Mouse (Mus musculus) CH12.LX (cell line): ENCODE data around the gene Btbd1.

Experiments used
- CTCF ChIP-seq, 2 experiments: IDR thresholded peaks in 1 of 2; conservative IDR thresholded peaks in 1 of 2; 2 replicates each; pipeline ENCODE4 v1.5.1; 2011 to 2012; ENCODE audit warnings: low read depth in 2 of 2, low read length in 2 of 2, improper control_type of control experiment in 1 of 2, inconsistent platforms in 1 of 2, mild to moderate bottlenecking in 1 of 2, moderate library complexity in 1 of 2
- E2F4 ChIP-seq: IDR thresholded peaks from 2 replicates; pipeline ENCODE4 v1.6.1; 2011; ENCODE audit warnings: low read depth, low read length, improper control_type of control experiment; ENCODE audit not compliant: insufficient replicate concordance
- POLR2AphosphoS2 ChIP-seq: IDR thresholded peaks from 2 replicates; pipeline ENCODE4 v1.6.1; 2011; ENCODE audit warnings: low read depth, low read length, improper control_type of control experiment
- ZNF384 ChIP-seq: IDR thresholded peaks from 2 replicates; pipeline ENCODE4 v1.6.1; 2012; ENCODE audit warnings: low read depth, low read length, improper control_type of control experiment, inconsistent platforms

DNA sequence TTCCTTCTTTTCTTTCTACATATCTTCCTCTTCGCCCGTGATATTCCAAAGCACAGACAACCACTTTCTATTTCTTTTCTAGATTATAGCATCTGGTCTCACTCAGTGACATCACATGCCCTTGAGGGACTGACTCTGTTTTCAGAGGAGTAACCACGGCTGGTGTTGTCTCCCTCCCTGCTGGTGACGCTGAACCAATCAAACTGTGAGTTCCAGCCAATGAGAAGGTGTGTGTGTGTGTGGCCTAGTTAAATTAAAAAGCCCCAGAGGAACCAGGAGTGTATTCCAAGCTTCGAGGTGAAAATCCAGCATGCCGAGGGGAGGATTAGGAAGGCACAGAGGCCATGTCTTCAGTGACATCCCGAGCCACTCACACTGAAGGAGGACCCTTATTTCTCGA, 17.8 kb upstream of the Btbd1 start:
- no peak for TF ChIP-seq ZNF384
- TF ChIP-seq CTCF (conservative IDR thresholded peaks at IDR 0.05 in 1 of 2, IDR thresholded peaks at IDR 0.05 in 1 of 2; ENCODE audit: low read depth in 2 of 2, low read length in 2 of 2): no peak
- no peak for TF ChIP-seq POLR2AphosphoS2
- no peak for TF ChIP-seq E2F4
